Mouse (Mus musculus) hindbrain, embryonic 14.5 days (tissue): Measurements from ENCODE around the gene Gm8267. TPM values are rescaled to one million over a fixed set of nuclear protein-coding genes. Genes with fewer than 3 reads are reported as not detected.
"Not testable (repeated sequence)": the region's sequence is repeated elsewhere in the genome, so short reads cannot be mapped to it uniquely, and the experiment has no call there.

Source experiments
- ATAC-seq: fragments of 200-750 bp; cut with Nextera tagmentation; 2 replicates; pipeline ENCODE4 v1.8.0; 2017; ENCODE audit warnings: moderate number of reproducible peaks, mild to moderate bottlenecking, moderate TSS enrichment, moderate library complexity; ENCODE audit not compliant: low FRiP score
- DNase-seq: peaks from one replicate; pipeline ENCODE4 v3.0.0-alpha.2; 2015; ENCODE audit warnings: low spot score
- H3K27ac ChIP-seq: fragments of 300-500 bp; sonication (generic); 2 replicates; pipeline ENCODE4 v1.5.1; 2014; ENCODE audit warnings: mild to moderate bottlenecking, moderate library complexity
- H3K27me3 ChIP-seq: fragments of 300-500 bp; sonication (generic); 2 replicates; pipeline ENCODE4 v1.6.1; 2014; ENCODE audit warnings: mild to moderate bottlenecking, low read length, mixed read lengths; ENCODE audit not compliant: control insufficient read depth, insufficient read depth
- H3K36me3 ChIP-seq: fragments of 300-500 bp; sonication (generic); replicated peaks from 2 replicates; pipeline ENCODE4 v1.6.1; 2014; ENCODE audit not compliant: control insufficient read depth, insufficient read depth
- H3K4me1 ChIP-seq: fragments of 300-500 bp; sonication (generic); replicated peaks from 2 replicates; pipeline ENCODE4 v1.6.1; 2014; ENCODE audit warnings: antibody characterized with exemption, low read length, mixed read lengths; ENCODE audit not compliant: control insufficient read depth, insufficient read depth
- H3K4me2 ChIP-seq: fragments of 300-500 bp; sonication (generic); replicated peaks from 2 replicates; pipeline ENCODE4 v1.6.1; 2014; ENCODE audit warnings: mild to moderate bottlenecking, moderate library complexity
- H3K4me3 ChIP-seq: fragments of 300-500 bp; sonication (generic); replicated peaks from 2 replicates; pipeline ENCODE4 v1.5.1; 2014; ENCODE audit warnings: mild to moderate bottlenecking, low read length
- H3K9ac ChIP-seq: fragments of 300-500 bp; sonication (generic); 2 replicates; pipeline ENCODE4 v1.6.1; 2014
- H3K9me3 ChIP-seq: fragments of 300-500 bp; sonication (generic); 2 replicates; pipeline ENCODE4 v1.6.1; 2016; ENCODE audit warnings: low read length; ENCODE audit not compliant: control insufficient read depth
- WGBS: fragments of 180-500 bp; shearing (Covaris S2); extraction: QIAGEN DNeasy Blood & Tissue Kit; methylation state at CpG from one replicate; pipeline ENCODE4 v1.1.7; 2014; 5-methylcytosine and 5-hydroxymethylcytosine counted together
- polyA plus RNA-seq: library from polyadenylated mRNA; unstranded; fragments of >200 nt; fragmentation: Nextera tagmentation; extraction: Ambion mirVana; gene quantifications from 2 replicates; pipeline ENCODE4 v1.2.1, GENCODE M21; 2014

Gene Gm8267
- not detected in 2 replicates for polyA plus RNA-seq

DNA sequence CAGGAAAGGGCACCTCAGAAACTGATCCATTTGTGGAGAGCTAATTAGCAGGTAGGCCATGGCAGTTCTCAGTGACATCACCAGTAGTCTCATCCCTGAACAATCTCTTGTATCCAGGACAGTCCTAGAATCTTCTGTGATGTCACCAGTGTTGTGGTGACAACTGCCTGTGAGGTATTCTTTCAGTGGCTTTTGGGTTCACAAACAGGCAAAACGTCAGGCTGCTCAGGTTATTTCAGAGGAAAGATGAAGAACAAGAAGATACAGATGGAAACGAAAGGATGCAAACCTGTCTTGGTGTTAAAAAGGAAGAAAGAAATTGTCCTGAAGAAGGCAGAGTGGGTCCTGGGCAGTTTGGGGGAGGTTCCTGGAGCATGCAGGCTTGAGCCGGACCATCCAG lies at the start of gene Gm8267:
Gm8267 (minus strand) TSS at position 101 of the 400 bp plus-strand sequence.
- no peaks in the 10 kb centered on the region for H3K27me3 ChIP-seq
- no peaks in the 10 kb centered on the region for H3K9me3 ChIP-seq
- H3K27ac ChIP-seq: no peak within 1 kb of the TSS
- H3K4me3 ChIP-seq: no peak within 1 kb of the TSS
- no peak for ATAC-seq
- H3K4me2 ChIP-seq: no peak within 1 kb of the TSS
- H3K9ac ChIP-seq: no peak within 1 kb of the TSS
- WGBS: 94% methylated on average over 3 of the region's 3 CpGs
- H3K36me3 ChIP-seq: no peaks in the 10 kb centered on the region
- H3K4me1 ChIP-seq: no peaks in the 10 kb centered on the region
- no peak for DNase-seq

DNA sequence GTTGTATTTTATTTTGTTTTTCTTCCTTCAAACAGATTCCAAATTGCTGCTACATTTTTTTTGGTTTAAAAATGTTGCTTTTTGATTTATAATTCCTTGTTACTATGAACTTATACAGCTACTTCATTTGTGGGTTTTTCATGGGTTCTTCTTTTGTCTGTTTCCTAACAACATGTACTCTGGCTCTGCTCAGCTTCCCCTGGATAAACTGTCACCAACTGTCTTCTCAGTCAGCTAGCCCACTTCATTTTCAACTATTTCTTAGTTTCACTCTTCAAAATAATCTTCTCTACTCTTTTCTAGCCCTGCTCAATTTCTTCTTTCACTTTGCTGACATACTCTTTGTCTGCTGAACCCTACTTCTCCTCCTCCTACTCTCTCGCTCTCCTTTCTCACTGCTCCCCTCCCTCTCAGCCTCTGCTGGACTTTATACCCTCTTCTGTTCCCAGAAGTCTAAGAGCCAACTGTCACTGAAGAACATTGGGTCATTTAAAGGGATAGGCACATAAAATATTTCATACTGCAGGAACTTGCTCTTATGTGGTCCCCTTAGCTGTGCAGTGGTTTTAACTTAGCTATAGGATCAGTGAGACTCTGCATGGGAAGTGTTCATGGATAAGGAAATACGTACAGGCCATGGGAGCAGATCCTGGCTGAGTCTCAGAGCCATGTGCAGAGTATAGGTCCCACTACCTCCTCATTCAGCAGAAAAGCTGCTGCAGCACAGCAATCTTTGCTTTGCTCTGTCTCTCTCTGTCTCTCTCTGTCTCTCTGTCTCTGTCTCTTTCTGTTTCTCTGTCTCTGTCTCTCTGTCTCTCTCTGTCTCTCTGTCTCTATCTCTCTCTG lies 39.6 kb upstream of the Gm8267 start:
- not testable (repeated sequence) for H3K4me3 ChIP-seq, H3K27ac ChIP-seq, H3K27me3 ChIP-seq, H3K4me2 ChIP-seq, ATAC-seq, H3K4me1 ChIP-seq, H3K9me3 ChIP-seq, H3K9ac ChIP-seq, H3K36me3 ChIP-seq, DNase-seq
- 62% methylated on average over 2 of the region's 2 CpGs for WGBS

DNA sequence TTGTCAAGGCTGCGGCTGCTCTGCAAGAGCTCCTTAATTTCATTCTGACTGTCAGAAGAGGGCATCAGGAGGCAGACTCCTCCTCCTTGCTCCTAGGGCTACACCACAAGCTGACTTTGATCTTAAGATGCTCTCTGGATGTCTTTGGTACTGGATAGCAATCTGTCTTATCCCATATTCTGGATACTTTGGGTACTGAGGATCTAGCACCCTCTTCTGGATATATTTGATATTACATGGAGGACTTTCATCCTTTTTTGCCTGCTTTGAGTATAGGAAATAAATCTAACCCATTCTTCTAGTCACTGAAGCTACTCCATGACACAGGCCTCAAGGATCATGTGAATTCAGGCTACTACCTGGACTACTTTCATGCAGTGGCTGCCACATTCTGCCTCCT lies 7.4 kb downstream of the Gm8267 start:
- not testable (repeated sequence) for H3K4me1 ChIP-seq, H3K9ac ChIP-seq, DNase-seq, H3K4me2 ChIP-seq, H3K36me3 ChIP-seq, H3K27me3 ChIP-seq, H3K4me3 ChIP-seq, H3K9me3 ChIP-seq, ATAC-seq, H3K27ac ChIP-seq
- 89% methylated on average over 1 of the region's 1 CpGs for WGBS

DNA sequence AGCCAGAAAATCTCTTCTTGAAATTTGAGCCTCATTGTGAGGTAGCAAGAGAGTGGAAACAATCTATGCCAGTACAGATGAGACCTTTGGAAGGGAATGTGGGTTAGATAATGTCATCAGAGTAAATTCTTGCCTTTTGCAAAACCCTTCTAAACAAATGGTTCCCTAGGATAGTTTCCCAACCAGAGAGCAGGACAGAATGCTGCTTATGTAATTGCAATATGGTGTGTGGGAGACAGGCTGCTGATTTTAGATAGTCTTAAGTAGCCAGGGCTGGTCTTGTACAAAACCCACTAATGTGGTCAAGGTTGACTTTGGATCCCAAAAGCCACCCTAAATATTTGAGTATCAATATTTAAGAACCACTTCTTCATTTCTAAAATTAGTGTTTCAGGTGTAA lies 19.4 kb downstream of the Gm8267 start:
- DNase-seq, H3K4me1 ChIP-seq, H3K9ac ChIP-seq, H3K27me3 ChIP-seq, H3K4me3 ChIP-seq, H3K4me2 ChIP-seq, H3K36me3 ChIP-seq, ATAC-seq, H3K9me3 ChIP-seq, H3K27ac ChIP-seq: not testable (repeated sequence)

DNA sequence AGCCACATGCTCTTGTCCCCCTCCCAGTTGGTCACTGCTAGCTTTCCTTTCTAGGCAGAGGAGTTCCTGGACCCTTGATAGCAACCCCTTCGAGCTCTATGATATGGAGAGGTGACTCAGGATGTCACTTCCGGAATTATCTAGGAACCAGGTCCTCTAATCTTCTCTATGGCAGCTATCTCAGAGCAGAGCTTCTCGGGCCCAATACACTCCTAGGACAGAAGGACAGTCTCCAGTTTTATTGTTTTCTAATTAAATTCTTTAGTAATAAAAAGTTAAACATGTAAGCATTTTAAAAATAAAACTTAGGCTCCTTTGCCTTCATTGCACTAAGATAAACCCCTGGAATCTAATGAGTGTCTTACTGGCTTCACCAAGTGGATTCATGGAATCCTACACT lies 43.8 kb downstream of the Gm8267 start, which contains the start of gene Gm8257:
Gm8257 (minus strand) TSS at position 101 of the 400 bp plus-strand sequence.
- not testable (repeated sequence) for H3K9me3 ChIP-seq, H3K9ac ChIP-seq, H3K4me2 ChIP-seq, H3K4me1 ChIP-seq, DNase-seq, H3K27ac ChIP-seq, H3K4me3 ChIP-seq, H3K27me3 ChIP-seq, ATAC-seq, H3K36me3 ChIP-seq
- WGBS: 86% methylated on average over 3 of the region's 3 CpGs

Other genes with a start within 250 kb of the Gm8267 start
- not detected in 2 replicates for gene Gm17093, start 232.1 kb downstream of the Gm8267 start, polyA plus RNA-seq
- gene Gm8247, start 167.2 kb downstream of the Gm8267 start, polyA plus RNA-seq: 0.42 and 0.67 TPM in 2 replicates
- not detected in 2 replicates for gene Gm5624, start 122.4 kb downstream of the Gm8267 start, polyA plus RNA-seq
- not detected in 2 replicates for gene Gm8257, start 43.9 kb downstream of the Gm8267 start, polyA plus RNA-seq
- 0.27 and 0.54 TPM in 2 replicates for gene Ptgdr, start 109.0 kb upstream of the Gm8267 start, polyA plus RNA-seq
- 1.3 and 1.6 TPM in 2 replicates for gene Ptger2, start 237.9 kb upstream of the Gm8267 start, polyA plus RNA-seq